Mouse (Mus musculus): ENCODE measurements around the gene Tmem115. TPM values are rescaled to one million over a fixed set of nuclear protein-coding genes. Genes with fewer than 3 reads are reported as not detected.

Tmem115 gene
- polyA plus RNA-seq, 2 experiments, result 8.3 to 15.7 TPM

- H3K36me3 ChIP-seq (replicated peaks; ENCODE audit: control insufficient read depth, insufficient read depth, low read depth), result peaks cover 8% of the 10 kb centered on the region
- no peaks in the 10 kb centered on the region for H3K27me3 ChIP-seq (ENCODE audit: control insufficient read depth, insufficient read depth, low read length)
- 87% methylated on average over 17 of the region's 17 CpGs for WGBS (ENCODE audit: insufficient replicate concordance)
- no peak overlapping the region for H3K4me2 ChIP-seq (ENCODE audit: low read depth)
- no peak for TF ChIP-seq EP300 (IDR thresholded peaks at IDR 0.05; ENCODE audit: low read depth)
- TF ChIP-seq CTCF (IDR thresholded peaks at IDR 0.05; ENCODE audit: low read depth), result no peak
- peaks cover 12 to 15% of the 10 kb centered on the region in 2 experiments for H3K4me1 ChIP-seq (replicated peaks; ENCODE audit: control insufficient read depth in 2 of 2, insufficient read depth in 2 of 2, low read length in 1 of 2)
- ATAC-seq (ENCODE audit: insufficient read depth), result no peak
- H3K9ac ChIP-seq (replicated peaks), result no peak overlapping the region
- no peaks in the 10 kb centered on the region for H3K9me3 ChIP-seq (ENCODE audit: control insufficient read depth, low read length)
- H3K27ac ChIP-seq, result no peak overlapping the region
- no peak for DNase-seq (ENCODE audit: low read depth in 3 of 3, low spot score in 3 of 3)
- H3K4me3 ChIP-seq (ENCODE audit: insufficient read depth in 1 of 2, low read depth in 2 of 2, low read length in 2 of 2), result no peak overlapping the region
Measured at GRCm38 (mm10) chr9:107544196-107544700, 10.5 kb downstream of the Tmem115 start.

DNA sequence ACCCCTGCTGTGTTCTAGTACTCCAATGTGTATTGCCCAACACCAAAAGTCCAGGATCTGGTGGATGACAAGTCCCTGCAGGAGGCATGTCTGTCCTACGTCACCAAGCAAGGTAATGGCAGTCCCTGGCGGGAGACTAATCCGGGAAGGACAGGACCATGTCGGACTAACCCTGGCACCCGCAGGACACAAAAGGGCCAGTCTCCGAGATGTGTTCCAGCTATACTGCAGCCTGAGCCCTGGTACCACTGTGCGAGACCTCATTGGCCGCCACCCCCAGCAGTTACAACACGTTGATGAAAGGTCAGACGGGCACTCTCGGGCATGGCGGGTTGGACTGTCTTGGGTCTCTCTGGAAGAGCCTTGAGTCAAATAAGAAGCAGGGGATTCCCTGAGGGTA lies 11.0 kb downstream of the Tmem115 start:
- no peak overlapping the region for H3K9ac ChIP-seq (replicated peaks)
- no peak overlapping the region for H3K27ac ChIP-seq
- TF ChIP-seq EP300 (IDR thresholded peaks at IDR 0.05; ENCODE audit: low read depth) (no peak), CTCF (IDR thresholded peaks at IDR 0.05; ENCODE audit: low read depth) (no peak)
- H3K4me1 ChIP-seq (replicated peaks; ENCODE audit: control insufficient read depth in 2 of 2, insufficient read depth in 2 of 2, low read length in 1 of 2), result peaks cover 12 to 15% of the 10 kb centered on the region in 2 experiments
- no peak overlapping the region for H3K4me3 ChIP-seq (ENCODE audit: insufficient read depth in 1 of 2, low read depth in 2 of 2, low read length in 2 of 2)
- no peak for ATAC-seq (ENCODE audit: insufficient read depth)
- DNase-seq (ENCODE audit: low read depth in 3 of 3, low spot score in 3 of 3), result no peak
- WGBS (ENCODE audit: insufficient replicate concordance), result 83% methylated on average over 12 of the region's 12 CpGs
- H3K4me2 ChIP-seq (ENCODE audit: low read depth), result no peak overlapping the region
- no peaks in the 10 kb centered on the region for H3K27me3 ChIP-seq (ENCODE audit: control insufficient read depth, insufficient read depth, low read length)
- H3K9me3 ChIP-seq (ENCODE audit: control insufficient read depth, low read length), result no peaks in the 10 kb centered on the region
- peaks cover 3% of the 10 kb centered on the region for H3K36me3 ChIP-seq (replicated peaks; ENCODE audit: control insufficient read depth, insufficient read depth, low read depth)

GRCm38 (mm10) chr9:107545199-107545598 lies 11.5 kb downstream of the Tmem115 start:
- no peak for ATAC-seq (ENCODE audit: insufficient read depth)
- DNase-seq (ENCODE audit: low read depth in 3 of 3, low spot score in 3 of 3), result no peak
- H3K9ac ChIP-seq (replicated peaks), result no peak overlapping the region
- no peaks in the 10 kb centered on the region for H3K36me3 ChIP-seq (replicated peaks; ENCODE audit: control insufficient read depth, insufficient read depth, low read depth)
- H3K27me3 ChIP-seq (ENCODE audit: control insufficient read depth, insufficient read depth, low read length), result no peaks in the 10 kb centered on the region
- TF ChIP-seq CTCF (IDR thresholded peaks at IDR 0.05; ENCODE audit: low read depth), result no peak
- TF ChIP-seq EP300 (IDR thresholded peaks at IDR 0.05; ENCODE audit: low read depth), result no peak
- H3K4me3 ChIP-seq (ENCODE audit: insufficient read depth in 1 of 2, low read depth in 2 of 2, low read length in 2 of 2), result no peak overlapping the region
- peaks cover 12 to 15% of the 10 kb centered on the region in 2 experiments for H3K4me1 ChIP-seq (replicated peaks; ENCODE audit: control insufficient read depth in 2 of 2, insufficient read depth in 2 of 2, low read length in 1 of 2)
- no peaks in the 10 kb centered on the region for H3K9me3 ChIP-seq (ENCODE audit: control insufficient read depth, low read length)
- no peak overlapping the region for H3K4me2 ChIP-seq (ENCODE audit: low read depth)
- WGBS (ENCODE audit: insufficient replicate concordance), result 76% methylated on average over 10 of the region's 10 CpGs
- no peak overlapping the region for H3K27ac ChIP-seq

- peaks cover 1% of the 10 kb centered on the region; the same call in 1 of the 2 replicates for H3K27me3 ChIP-seq (ENCODE audit: control insufficient read depth, insufficient read depth, low read length)
- no peak overlapping the region for H3K4me3 ChIP-seq (ENCODE audit: insufficient read depth in 1 of 2, low read depth in 2 of 2, low read length in 2 of 2)
- peaks cover 12 to 15% of the 10 kb centered on the region in 2 experiments for H3K4me1 ChIP-seq (replicated peaks; ENCODE audit: control insufficient read depth in 2 of 2, insufficient read depth in 2 of 2, low read length in 1 of 2)
- no peak overlapping the region for H3K9ac ChIP-seq (replicated peaks)
- no peak overlapping the region for H3K4me2 ChIP-seq (ENCODE audit: low read depth)
- 2% methylated on average over 3 of the region's 3 CpGs for WGBS (ENCODE audit: insufficient replicate concordance)
- TF ChIP-seq EP300 (IDR thresholded peaks at IDR 0.05; ENCODE audit: low read depth), result no peak
- TF ChIP-seq CTCF (IDR thresholded peaks at IDR 0.05; ENCODE audit: low read depth), result peak; percentile 97
- no peaks in the 10 kb centered on the region for H3K9me3 ChIP-seq (ENCODE audit: control insufficient read depth, low read length)
- ATAC-seq (ENCODE audit: insufficient read depth) (no peak), DNase-seq (ENCODE audit: low read depth in 3 of 3, low spot score in 3 of 3) (no peak)
- H3K36me3 ChIP-seq (replicated peaks; ENCODE audit: control insufficient read depth, insufficient read depth, low read depth), result no peaks in the 10 kb centered on the region
- H3K27ac ChIP-seq, result no peak overlapping the region
Measured at GRCm38 (mm10) chr9:107545602-107546001, 11.9 kb downstream of the Tmem115 start.

- Histone ChIP-seq H3K4me2 (ENCODE audit: low read depth) (peak within 1 kb of the TSS; percentile 44), H3K4me1 (replicated peaks; ENCODE audit: control insufficient read depth in 2 of 2, insufficient read depth in 2 of 2, low read length in 1 of 2) (peaks cover 18 to 24% of the 10 kb centered on the region in 2 experiments), H3K9me3 (ENCODE audit: control insufficient read depth, low read length) (no peaks in the 10 kb centered on the region), H3K4me3 (ENCODE audit: insufficient read depth in 1 of 2, low read depth in 2 of 2, low read length in 2 of 2) (peak within 1 kb of the TSS in 1 of 2 experiments; percentile 3; a peak in 1 of 4 replicates), H3K27ac (no peak within 1 kb of the TSS), H3K9ac (replicated peaks) (no peak within 1 kb of the TSS), H3K27me3 (ENCODE audit: control insufficient read depth, insufficient read depth, low read length) (peaks cover 3% of the 10 kb centered on the region; the same call in 1 of the 2 replicates), H3K36me3 (replicated peaks; ENCODE audit: control insufficient read depth, insufficient read depth, low read depth) (no peaks in the 10 kb centered on the region)
- no peak for TF ChIP-seq CTCF (IDR thresholded peaks at IDR 0.05; ENCODE audit: low read depth)
- no peak for TF ChIP-seq EP300 (IDR thresholded peaks at IDR 0.05; ENCODE audit: low read depth)
- DNase-seq (ENCODE audit: low read depth in 3 of 3, low spot score in 3 of 3) (peak; percentile 80 to 86 (median 80)), ATAC-seq (ENCODE audit: insufficient read depth) (peak; percentile 63)
- WGBS (ENCODE audit: insufficient replicate concordance), result 5% methylated on average over 20 of the region's 20 CpGs
Measured at GRCm38 (mm10) chr9:107547026-107547425, 13.3 kb downstream of the Tmem115 start, which contains the start of gene Zmynd10. Gene Zmynd10, plus strand, starts transcription at chr9:107547298.

All from liver, embryonic 14.5 days (tissue).